Mouse (Mus musculus) lung, postnatal 0 days (tissue): Measurements from ENCODE around the gene Mphosph9.
"Not testable (repeated sequence)": the region's sequence is repeated elsewhere in the genome, so short reads cannot be mapped to it uniquely, and the experiment has no call there.

Experiments used
- CTCF ChIP-seq: IDR thresholded peaks from 2 replicates; pipeline ENCODE4 v1.5.1; 2016; ENCODE audit warnings: antibody characterized with exemption, mild to moderate bottlenecking
- EP300 ChIP-seq: IDR thresholded peaks from 2 replicates; pipeline ENCODE4 v1.6.1; 2016; ENCODE audit warnings: antibody characterized with exemption, mild to moderate bottlenecking, control low read depth

DNA sequence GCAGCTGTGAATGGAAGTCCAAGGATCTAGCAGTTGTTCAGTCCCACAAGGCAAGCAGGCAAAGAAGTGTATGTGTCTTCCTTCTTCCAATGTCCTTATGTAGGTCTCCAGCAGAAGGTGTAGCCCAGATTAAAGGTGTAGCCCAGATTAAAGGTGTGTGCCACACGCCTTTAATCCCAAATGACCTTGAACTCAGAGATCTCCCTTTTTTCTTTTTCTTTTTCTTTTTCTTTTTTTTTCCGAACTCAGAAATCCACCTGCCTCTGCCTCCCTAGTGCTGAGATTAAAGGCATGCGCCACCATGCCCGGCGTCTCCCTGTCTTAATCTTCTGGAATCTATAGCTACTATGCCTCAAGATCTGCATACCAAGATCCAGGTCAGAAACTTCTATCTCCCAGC lies 35.2 kb upstream of the Mphosph9 start, which contains the start of gene Cdk2ap1:
- not testable (repeated sequence) for TF ChIP-seq CTCF, EP300
